Mouse (Mus musculus) stomach, embryonic 14.5 days (tissue): ENCODE data around the gene Gse1. TPM values are rescaled to one million over a fixed set of nuclear protein-coding genes. Genes with fewer than 3 reads are reported as not detected.

Experiments used
- ATAC-seq: fragments of 200-750 bp; cut with Nextera tagmentation; 2 replicates; pipeline ENCODE4 v1.8.0; 2017; ENCODE audit warnings: low read depth, moderate TSS enrichment; ENCODE audit not compliant: insufficient number of reproducible peaks, insufficient read depth, low FRiP score
- H3K27ac ChIP-seq: fragments of 300-500 bp; sonication (generic); 2 replicates; pipeline ENCODE4 v1.5.1; 2014; ENCODE audit warnings: mild to moderate bottlenecking, low read length, moderate library complexity, mixed read lengths
- H3K27me3 ChIP-seq: fragments of 300-500 bp; sonication (generic); 2 replicates; pipeline ENCODE4 v1.6.1; 2014; ENCODE audit warnings: low read length, control low read depth, mixed read lengths; ENCODE audit not compliant: control insufficient read depth, insufficient read depth
- H3K36me3 ChIP-seq: fragments of 300-500 bp; sonication (generic); 2 replicates; pipeline ENCODE4 v1.6.1; 2014; ENCODE audit warnings: mild to moderate bottlenecking, control low read depth, low read length, moderate library complexity, mixed read lengths; ENCODE audit not compliant: control insufficient read depth, insufficient read depth
- H3K4me1 ChIP-seq: fragments of 300-500 bp; sonication (generic); 2 replicates; pipeline ENCODE4 v1.6.1; 2014; ENCODE audit warnings: low read length, control low read depth, mixed read lengths; ENCODE audit not compliant: control insufficient read depth, insufficient read depth
- H3K4me2 ChIP-seq: fragments of 300-500 bp; sonication (generic); replicated peaks from 2 replicates; pipeline ENCODE4 v1.6.1; 2014; ENCODE audit warnings: low read depth, low read length, control low read depth
- H3K4me3 ChIP-seq: fragments of 300-500 bp; sonication (generic); 2 replicates; pipeline ENCODE4 v1.5.1; 2014; ENCODE audit warnings: low read depth, low read length, control low read depth
- H3K9ac ChIP-seq: fragments of 300-500 bp; sonication (generic); replicated peaks from 2 replicates; pipeline ENCODE4 v1.6.1; 2014; ENCODE audit warnings: low read depth, mild to moderate bottlenecking, control low read depth, low read length, moderate library complexity, mixed read lengths
- H3K9me3 ChIP-seq: fragments of 300-500 bp; sonication (generic); 2 replicates; pipeline ENCODE4 v1.6.1; 2016; ENCODE audit warnings: low read depth, low read length, control low read depth; ENCODE audit not compliant: control insufficient read depth
- WGBS: fragments of 180-500 bp; shearing (Covaris S2); extraction: QIAGEN DNeasy Blood & Tissue Kit; methylation state at CpG from one replicate; pipeline ENCODE4 v1.1.7; 2014; 5-methylcytosine and 5-hydroxymethylcytosine counted together
- polyA plus RNA-seq: library from polyadenylated mRNA; unstranded; fragments of >200 nt; fragmentation: Nextera tagmentation; extraction: Ambion mirVana; gene quantifications from 2 replicates; pipeline ENCODE4 v1.2.1, GENCODE M21; 2014

Gene Gse1
- polyA plus RNA-seq, 1 experiment from 2014 or later, result 11.1 TPM

GRCm38 (mm10) chr8:120307103-120307502, 78.8 kb downstream of the Gse1 start:
- ATAC-seq, result no peak
- Histone ChIP-seq H3K4me2 (no peak overlapping the region), H3K9ac (no peak overlapping the region), H3K27ac (no peak overlapping the region), H3K4me1 (peaks cover 24% of the 10 kb centered on the region), H3K4me3 (no peak overlapping the region), H3K36me3 (no peaks in the 10 kb centered on the region), H3K27me3 (no peaks in the 10 kb centered on the region), H3K9me3 (no peaks in the 10 kb centered on the region)
- WGBS, result 38% methylated on average over 16 of the region's 16 CpGs

GRCm38 (mm10) chr8:120307528-120307927, 79.3 kb downstream of the Gse1 start:
- no peaks in the 10 kb centered on the region for H3K9me3 ChIP-seq
- H3K36me3 ChIP-seq, result no peaks in the 10 kb centered on the region
- no peak for ATAC-seq
- no peak overlapping the region for H3K4me3 ChIP-seq
- no peak overlapping the region for H3K9ac ChIP-seq
- H3K4me1 ChIP-seq, result peaks cover 24% of the 10 kb centered on the region
- H3K27me3 ChIP-seq, result no peaks in the 10 kb centered on the region
- H3K27ac ChIP-seq, result no peak overlapping the region
- WGBS, result 62% methylated on average over 11 of the region's 11 CpGs
- no peak overlapping the region for H3K4me2 ChIP-seq

DNA sequence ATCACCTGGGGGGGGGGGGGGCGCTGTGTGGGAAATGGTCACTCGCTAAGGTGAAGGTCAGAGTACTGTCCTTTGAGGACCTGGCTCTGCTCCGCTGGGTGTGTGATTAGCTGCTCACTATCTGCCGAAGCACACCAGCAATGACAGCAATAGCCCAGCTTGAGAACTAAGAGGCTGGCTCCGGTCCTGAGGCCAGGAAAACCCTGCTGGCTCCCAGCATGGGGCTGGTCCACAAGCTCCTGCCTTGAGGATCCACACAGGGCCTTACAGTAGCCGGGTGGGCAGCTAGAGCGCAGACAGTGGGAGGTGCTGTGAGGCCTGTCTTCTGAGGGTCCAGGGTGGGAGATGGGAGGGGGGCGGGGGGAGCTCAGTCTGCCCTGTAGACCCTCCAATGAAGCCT, 79.9 kb downstream of the Gse1 start:
- Histone ChIP-seq H3K9ac (no peak overlapping the region), H3K4me1 (peaks cover 24% of the 10 kb centered on the region), H3K36me3 (no peaks in the 10 kb centered on the region), H3K27ac (no peak overlapping the region), H3K27me3 (no peaks in the 10 kb centered on the region), H3K4me3 (no peak overlapping the region), H3K4me2 (no peak overlapping the region), H3K9me3 (no peaks in the 10 kb centered on the region)
- WGBS, result 61% methylated on average over 8 of the region's 8 CpGs
- no peak for ATAC-seq

DNA sequence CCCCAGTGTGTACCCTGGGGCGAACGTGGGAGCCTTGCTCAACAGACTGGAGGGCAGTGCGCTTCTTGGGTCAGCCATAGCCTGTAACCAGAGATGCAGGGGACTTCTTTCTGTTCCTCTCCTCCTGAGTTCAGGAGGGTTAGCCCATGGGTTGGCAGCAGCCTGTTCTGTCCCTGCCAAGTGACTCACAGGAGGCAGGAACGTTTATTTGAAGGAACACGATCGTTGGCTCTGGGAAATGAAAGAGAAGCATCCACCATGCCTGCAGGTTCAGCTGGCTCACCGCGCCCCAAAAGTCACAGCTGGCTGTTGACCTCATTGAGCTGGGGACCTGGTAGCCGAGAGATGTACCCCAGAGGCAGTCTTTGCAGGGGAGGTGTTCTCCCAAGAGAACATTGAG, 80.3 kb downstream of the Gse1 start:
- no peak overlapping the region for H3K27ac ChIP-seq
- H3K4me2 ChIP-seq, result no peak overlapping the region
- H3K4me3 ChIP-seq, result no peak overlapping the region
- no peak overlapping the region for H3K9ac ChIP-seq
- 54% methylated on average over 9 of the region's 9 CpGs for WGBS
- no peaks in the 10 kb centered on the region for H3K36me3 ChIP-seq
- H3K27me3 ChIP-seq, result no peaks in the 10 kb centered on the region
- peaks cover 22% of the 10 kb centered on the region for H3K4me1 ChIP-seq
- no peak for ATAC-seq
- H3K9me3 ChIP-seq, result no peaks in the 10 kb centered on the region

- Histone ChIP-seq H3K9me3 (no peaks in the 10 kb centered on the region), H3K4me2 (no peak overlapping the region), H3K36me3 (no peaks in the 10 kb centered on the region), H3K4me3 (no peak overlapping the region), H3K9ac (no peak overlapping the region), H3K27ac (no peak overlapping the region), H3K27me3 (no peaks in the 10 kb centered on the region), H3K4me1 (peaks cover 19% of the 10 kb centered on the region)
- 56% methylated on average over 18 of the region's 18 CpGs for WGBS
- peak; percentile 47; the same call in 1 of the 2 replicates for ATAC-seq
These were observed 81.1 kb downstream of the Gse1 start for GRCm38 (mm10) chr8:120309326-120309725.

- no peaks in the 10 kb centered on the region for H3K27me3 ChIP-seq
- no peaks in the 10 kb centered on the region for H3K9me3 ChIP-seq
- ATAC-seq, result no peak
- H3K9ac ChIP-seq, result no peak overlapping the region
- no peak overlapping the region for H3K4me3 ChIP-seq
- H3K27ac ChIP-seq, result no peak overlapping the region
- no peaks in the 10 kb centered on the region for H3K36me3 ChIP-seq
- WGBS, result 66% methylated on average over 5 of the region's 5 CpGs
- H3K4me2 ChIP-seq, result no peak overlapping the region
- H3K4me1 ChIP-seq, result peaks cover 19% of the 10 kb centered on the region
These were observed 81.8 kb downstream of the Gse1 start for GRCm38 (mm10) chr8:120310063-120310462.

DNA sequence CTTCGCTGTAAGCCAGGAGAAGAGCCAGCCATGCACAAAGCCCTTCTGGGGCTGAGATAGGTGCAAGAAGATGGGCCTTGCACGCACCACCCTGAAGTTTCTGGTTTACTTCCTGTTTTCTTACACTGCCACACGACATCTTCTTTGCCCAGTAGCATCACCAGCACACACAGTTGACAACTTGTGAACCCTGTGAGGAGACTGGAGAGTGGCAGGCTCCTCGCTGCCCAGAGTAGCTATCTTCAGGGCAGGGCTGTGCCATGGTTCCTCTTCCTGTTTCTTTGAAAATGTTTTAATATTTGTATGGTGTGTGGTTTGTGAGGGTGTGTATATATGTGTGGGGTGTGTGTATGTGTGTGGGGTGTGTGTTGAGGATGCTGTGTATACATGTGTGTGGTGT, 84.2 kb downstream of the Gse1 start:
- ATAC-seq, result no peak

DNA sequence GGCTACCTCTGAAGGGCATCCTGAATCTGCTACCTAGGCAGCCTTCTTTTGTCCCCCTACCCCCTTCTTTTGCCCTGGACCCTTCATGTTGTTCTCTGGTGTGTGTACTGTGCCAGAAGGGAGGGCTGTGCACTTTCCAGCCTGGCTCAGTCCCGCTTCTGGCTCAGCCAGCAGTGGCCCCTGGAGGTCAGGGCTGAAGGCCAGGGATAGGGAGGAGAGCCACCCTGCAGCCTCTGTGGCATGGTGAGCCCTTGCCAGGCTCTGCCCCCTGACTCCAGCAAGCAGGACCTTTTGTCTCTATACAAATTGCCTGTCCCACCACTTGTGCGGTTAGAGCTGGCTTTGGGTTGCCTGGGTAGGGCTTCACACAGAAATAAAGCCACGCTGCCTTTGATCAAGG, 85.4 kb downstream of the Gse1 start:
- Histone ChIP-seq H3K4me1 (peaks cover 22% of the 10 kb centered on the region; the same call in 1 of the 2 replicates), H3K27ac (no peak overlapping the region), H3K36me3 (no peaks in the 10 kb centered on the region), H3K9ac (no peak overlapping the region), H3K9me3 (no peaks in the 10 kb centered on the region), H3K4me2 (no peak overlapping the region), H3K4me3 (no peak overlapping the region), H3K27me3 (no peaks in the 10 kb centered on the region)
- WGBS, result 85% methylated on average over 3 of the region's 3 CpGs
- ATAC-seq, result no peak

More for the DNA sequence above, 84.2 kb downstream of the Gse1 start:
- Histone ChIP-seq H3K4me2 (no peak overlapping the region), H3K36me3 (no peaks in the 10 kb centered on the region), H3K27me3 (no peaks in the 10 kb centered on the region), H3K9ac (no peak overlapping the region), H3K9me3 (no peaks in the 10 kb centered on the region), H3K27ac (no peak overlapping the region), H3K4me3 (no peak overlapping the region), H3K4me1 (peaks cover 19% of the 10 kb centered on the region)
- 87% methylated on average over 4 of the region's 4 CpGs for WGBS

DNA sequence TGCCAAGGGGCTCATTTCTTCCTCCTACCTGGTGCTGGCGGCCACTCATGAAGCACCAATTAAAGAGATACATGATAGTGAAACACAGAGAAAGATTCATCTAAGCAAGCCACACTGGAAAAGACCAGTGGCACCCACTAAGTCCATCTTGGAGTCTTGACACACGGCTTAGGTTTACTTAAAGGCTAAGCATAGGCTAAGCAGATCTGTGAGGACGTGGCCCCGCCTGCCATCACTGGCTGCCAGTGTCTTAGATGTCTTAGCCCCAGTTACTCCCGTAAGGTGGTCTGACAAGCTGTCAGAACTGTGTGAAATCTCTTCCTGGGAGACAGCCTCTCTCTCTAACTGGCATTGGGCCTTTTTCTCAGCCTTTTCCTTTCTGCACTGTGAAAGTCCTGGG, 86.7 kb downstream of the Gse1 start:
- Histone ChIP-seq H3K9me3 (no peaks in the 10 kb centered on the region), H3K4me2 (no peak overlapping the region), H3K4me1 (peaks cover 9% of the 10 kb centered on the region; the same call in 1 of the 2 replicates), H3K27me3 (no peaks in the 10 kb centered on the region), H3K36me3 (no peaks in the 10 kb centered on the region), H3K4me3 (no peak overlapping the region), H3K9ac (no peak overlapping the region), H3K27ac (no peak overlapping the region)
- no peak for ATAC-seq
- 78% methylated on average over 5 of the region's 5 CpGs for WGBS
